Mouse (Mus musculus) adrenal gland, postnatal 10 days (tissue): Measurements from ENCODE around the gene Cachd1. TPM values are rescaled to one million over a fixed set of nuclear protein-coding genes. Genes with fewer than 3 reads are reported as not detected.

Experiments used
- DNase-seq: peaks from one replicate; pipeline ENCODE4 v3.0.0; 2021; ENCODE audit warnings: mixed read lengths
- total RNA-seq, 2 experiments: library from RNA; stranded (reverse); gene quantifications; 2 replicates each; pipeline ENCODE4 v1.2.3; 2021

The Cachd1 gene
- total RNA-seq, 2 experiments from 2014 or later: 6.8 to 8.9 TPM

DNA sequence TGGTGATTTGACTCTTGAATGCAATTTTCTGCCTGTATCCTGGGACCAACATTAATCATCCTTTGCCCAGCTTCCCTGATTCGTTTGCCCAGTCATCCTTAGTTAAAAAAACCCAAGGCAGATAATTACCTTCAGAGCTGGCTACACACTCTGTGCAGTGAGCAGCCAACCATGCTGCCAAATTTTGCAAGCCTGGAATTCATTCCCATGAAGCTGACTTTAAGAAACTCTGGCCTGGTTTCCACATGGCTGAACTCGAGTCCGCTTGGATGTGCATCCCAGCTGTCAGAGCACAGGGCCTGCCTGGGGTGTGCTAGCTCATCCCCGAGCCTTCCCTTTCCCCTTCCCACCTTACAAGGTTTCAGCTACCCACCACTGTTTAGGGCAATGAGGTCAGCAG, 214.5 kb downstream of the Cachd1 start:
- DNase-seq: peak; percentile 19

- DNase-seq: no peak
Observed at GRCm38 (mm10) chr4:100992086-100992485, 215.6 kb downstream of the Cachd1 start.

- DNase-seq: no peak
Observed at GRCm38 (mm10) chr4:100994442-100995255, 218.2 kb downstream of the Cachd1 start.

DNA sequence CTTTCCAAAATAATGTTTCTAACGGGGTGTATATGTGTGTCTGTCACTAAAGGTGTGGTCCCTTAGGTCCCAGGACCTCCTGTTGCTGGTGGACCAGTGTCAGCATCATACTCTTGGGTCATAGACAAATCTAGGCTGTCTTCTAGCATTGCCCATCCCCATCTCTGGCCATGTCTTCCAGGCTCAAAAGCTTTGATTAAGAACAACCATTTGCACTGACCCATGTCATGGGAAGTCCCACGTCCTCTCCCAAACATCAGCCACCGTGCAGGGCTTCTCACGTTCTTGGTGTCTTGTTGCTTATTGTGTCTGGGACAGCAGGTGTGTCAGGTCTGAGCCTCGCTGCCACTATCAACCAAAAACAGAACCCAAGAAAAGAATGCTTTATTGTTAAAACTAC, 219.1 kb downstream of the Cachd1 start:
- DNase-seq: no peak

DNA sequence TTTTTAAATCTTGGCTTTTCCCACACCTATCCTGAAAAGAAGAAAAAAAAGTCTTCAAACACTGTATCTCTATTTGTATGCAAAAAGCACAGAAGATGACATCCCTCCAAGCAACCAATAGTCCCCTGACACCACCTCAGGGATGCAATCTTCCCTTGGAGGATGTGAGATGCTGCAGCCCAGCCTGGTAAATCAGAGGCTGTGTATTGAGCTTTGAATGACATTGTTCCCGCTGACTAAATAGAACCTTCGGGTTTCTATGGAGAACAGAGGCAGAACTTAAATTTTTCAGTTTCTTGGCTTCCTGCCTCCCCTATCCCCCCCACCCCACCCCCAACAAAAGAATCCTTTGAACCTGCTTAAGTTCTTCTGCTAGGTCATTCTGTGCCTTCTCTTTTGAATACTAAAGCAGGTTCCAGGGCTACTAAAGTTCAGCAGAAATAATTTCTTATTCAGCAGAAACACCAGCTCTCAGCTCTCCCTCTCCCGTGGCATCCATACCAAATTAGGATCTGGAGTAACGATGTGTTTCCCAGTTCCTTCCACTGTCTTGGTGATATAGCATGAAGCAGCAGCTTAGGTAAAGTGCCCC, 219.7 kb downstream of the Cachd1 start:
- DNase-seq: no peak

GRCm38 (mm10) chr4:100998145-100998544, 221.7 kb downstream of the Cachd1 start:
- DNase-seq: peak; percentile 63

DNA sequence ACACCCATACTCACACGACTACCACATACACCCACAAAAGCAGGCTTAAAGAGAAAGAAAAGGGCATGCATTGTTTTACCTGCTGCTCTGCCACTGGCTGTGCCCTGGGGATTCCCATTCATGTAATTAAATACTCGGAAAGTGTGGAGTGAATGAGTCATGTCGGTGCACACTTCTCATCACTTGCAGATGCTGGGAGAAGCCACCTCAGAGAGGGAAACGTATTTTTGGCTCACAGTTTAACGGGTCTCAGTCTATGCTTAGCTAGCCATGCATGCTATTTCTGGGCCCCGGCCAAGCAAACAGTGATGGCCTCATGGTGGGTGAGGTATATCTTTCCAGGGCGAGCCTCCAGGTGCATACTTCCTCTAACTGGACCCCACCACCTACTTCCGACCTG, 222.4 kb downstream of the Cachd1 start:
- DNase-seq: no peak

GRCm38 (mm10) chr4:101000622-101001021, 224.1 kb downstream of the Cachd1 start:
- no peak for DNase-seq

DNA sequence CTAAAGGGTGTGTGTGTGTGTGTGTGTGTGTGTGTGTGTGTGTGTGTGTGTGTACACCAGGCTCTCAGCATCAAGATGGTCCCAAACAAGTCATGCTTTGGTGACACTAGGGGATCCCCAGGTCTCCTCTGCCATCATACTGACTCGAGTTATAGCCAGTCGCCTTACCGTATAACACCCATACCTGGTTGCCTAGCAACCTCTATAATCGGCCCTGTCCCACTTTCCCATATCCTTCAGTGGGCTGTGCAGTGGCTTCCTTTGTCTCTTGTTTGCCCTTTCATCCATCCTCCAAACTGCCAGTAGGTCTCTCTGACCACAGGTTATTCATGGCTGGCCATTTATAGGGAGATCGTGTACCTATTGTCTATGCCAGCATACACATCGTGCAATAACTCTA, 224.6 kb downstream of the Cachd1 start:
- no peak for DNase-seq

DNA sequence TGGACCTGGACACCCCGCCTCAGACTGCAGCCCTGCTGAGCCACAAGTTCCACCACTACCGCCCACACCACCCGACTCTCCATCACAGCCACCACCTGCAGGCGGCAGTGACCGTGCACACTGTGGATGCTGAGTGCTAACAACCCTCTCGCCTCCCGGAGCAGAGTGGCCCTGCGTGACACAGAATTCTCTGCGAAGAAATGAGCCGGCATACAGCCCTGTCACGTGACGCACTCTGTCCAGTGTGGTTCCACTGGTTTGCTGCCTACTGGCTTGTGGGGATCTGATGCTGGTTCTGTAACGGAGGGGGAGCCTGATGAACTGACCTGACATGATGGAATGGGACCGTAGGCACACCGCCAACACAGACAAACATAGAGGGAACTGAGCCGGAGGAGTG, 226.5 kb downstream of the Cachd1 start:
- DNase-seq: no peak

DNA sequence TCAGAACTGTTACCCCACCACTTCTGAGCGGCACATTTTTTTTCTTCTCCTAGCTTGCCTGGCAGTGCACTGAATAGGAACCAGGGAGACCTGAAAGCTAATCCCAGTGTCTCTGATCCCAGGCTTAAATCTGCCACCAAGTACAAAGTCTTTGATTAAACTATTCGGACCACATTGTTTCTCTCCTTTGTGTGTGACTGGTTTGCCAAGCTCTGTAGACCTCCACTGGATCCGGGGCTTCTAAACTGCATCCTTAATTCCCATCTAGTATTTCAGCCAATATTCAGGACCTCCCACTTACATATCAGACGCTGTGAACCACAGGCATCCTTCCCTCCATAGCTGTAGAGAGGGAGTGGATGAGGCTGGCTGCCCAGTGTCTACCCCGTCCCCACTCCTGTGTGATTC, 231.9 kb downstream of the Cachd1 start:
- DNase-seq: no peak

DNA sequence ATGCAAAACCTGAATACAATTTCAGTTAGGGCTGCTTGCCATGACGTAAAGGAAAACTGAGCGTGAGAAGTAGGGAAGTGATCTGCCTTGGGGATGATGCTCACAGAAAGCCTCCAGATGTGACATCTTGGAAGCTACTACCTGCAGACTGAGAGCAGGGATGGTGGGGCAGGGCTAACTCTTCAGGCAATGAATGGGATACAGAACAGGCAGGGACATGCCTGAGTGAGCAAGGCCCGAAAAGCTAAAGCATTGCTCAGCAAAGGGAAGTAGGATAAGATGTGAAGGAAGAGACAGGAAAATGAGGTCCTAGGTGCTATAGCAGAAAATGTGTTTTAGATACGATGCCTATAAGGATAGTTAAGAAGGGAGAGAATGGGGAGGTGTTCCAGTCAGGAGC, 232.6 kb downstream of the Cachd1 start:
- no peak for DNase-seq

DNA sequence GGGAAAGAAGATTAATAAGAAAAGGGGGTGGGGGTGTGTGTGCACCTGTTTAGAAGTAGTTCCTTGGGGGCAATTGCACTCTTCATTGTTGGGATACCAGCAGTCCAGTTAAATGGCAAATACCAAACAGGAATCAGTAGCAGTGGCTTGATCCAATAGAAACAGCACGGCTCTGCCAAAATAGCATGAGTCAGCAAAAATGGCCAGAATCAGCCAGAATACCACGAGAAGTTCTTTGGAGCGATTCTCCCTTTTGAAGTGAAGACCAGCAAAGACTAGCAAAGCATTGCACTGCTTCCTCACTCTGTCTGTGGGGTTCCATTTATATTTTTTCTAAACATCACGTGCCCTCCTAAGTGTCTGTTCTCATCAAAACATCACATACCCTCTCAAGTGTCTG, 241.3 kb downstream of the Cachd1 start:
- no peak for DNase-seq

DNA sequence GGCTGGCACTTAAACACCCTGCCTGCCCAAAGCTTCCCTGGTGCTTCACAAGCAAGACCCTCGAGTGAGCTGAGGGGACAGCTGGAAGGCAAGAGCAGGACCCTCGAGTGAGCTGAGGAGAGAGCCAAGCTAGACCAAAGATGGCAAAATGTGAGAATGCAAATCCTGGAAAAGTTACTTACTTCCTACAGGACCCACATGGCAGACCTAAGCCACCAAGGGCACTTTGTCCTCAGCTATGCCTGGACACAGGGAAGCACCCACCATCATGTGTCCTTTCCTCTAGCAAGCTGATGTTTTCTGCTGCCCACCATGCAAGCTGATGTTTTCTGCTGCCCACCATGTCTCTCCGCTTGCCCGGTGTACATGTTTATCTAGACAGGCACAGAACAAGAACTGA, 244.1 kb downstream of the Cachd1 start, which contains the start of gene Gm10577:
Gene Gm10577, minus strand, starts transcription at position 101 of the 400 bp plus-strand sequence.
- DNase-seq: no peak

DNA sequence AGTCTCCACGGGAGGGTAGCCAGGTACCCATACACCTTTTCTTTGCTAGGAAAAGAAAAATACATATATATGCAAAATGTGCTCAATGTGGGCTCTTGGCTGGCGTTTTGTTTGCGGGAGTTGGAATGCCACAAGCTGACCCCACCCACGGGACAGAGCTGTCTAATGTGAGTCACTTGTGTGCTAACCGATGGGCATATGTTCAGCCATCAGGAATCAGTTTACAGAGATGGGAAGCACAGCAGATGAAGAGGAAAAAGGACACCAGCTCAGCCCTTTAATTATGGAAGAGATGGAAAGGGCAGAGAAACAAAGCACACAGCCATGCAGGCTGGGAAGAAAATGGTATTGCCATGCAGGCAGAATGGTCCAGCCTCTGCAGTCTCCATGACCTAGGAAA, 250.1 kb downstream of the Cachd1 start:
- DNase-seq: no peak

DNA sequence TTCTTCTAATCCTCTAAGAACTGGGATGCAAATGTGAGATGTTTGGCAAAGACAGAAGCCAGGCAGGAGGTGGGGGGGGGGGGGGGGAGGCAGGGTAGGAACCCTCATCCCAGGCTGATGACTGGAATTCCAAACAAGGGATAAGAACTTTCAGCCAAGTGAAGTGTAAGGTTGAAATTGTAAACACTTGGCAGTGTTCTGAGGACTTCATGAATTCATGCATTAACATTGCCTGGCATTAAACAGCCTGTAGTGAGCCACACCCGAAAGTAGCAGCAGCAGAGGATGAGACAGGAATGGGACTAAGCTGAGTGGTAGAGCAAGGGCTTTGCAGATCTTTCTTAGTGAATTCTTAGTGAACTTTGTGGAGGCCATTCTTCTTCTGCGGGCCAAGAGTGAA, 250.5 kb downstream of the Cachd1 start:
- DNase-seq: no peak

GRCm38 (mm10) chr4:101027852-101028411, 251.5 kb downstream of the Cachd1 start:
- no peak for DNase-seq

- DNase-seq: peak; percentile 16
Observed at GRCm38 (mm10) chr4:101033047-101033446, 256.6 kb downstream of the Cachd1 start.

- no peak for DNase-seq
Observed at GRCm38 (mm10) chr4:101035131-101035530, 258.7 kb downstream of the Cachd1 start.

- no peak for DNase-seq
Observed at GRCm38 (mm10) chr4:101037156-101037555, 260.7 kb downstream of the Cachd1 start.

DNA sequence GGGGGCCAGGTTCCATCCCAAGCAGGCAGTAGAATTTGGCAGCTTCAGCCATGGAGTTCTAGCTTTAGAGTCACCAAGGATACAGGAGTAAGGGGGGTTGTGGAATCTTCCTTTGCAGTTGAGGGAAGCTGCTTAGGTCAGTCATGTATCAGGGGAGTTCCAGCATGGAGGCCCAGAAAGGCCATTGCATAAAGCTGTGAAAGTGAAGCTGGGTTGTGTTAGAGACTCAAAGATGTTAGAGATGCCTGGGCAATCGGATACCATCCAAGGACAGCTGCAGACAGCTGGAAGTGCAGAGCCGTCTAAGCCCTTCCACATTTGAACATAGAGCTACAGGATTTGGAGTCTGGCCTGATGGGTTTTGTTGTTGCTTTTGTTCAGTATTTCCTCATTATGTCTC, 267.2 kb downstream of the Cachd1 start:
- no peak for DNase-seq

DNA sequence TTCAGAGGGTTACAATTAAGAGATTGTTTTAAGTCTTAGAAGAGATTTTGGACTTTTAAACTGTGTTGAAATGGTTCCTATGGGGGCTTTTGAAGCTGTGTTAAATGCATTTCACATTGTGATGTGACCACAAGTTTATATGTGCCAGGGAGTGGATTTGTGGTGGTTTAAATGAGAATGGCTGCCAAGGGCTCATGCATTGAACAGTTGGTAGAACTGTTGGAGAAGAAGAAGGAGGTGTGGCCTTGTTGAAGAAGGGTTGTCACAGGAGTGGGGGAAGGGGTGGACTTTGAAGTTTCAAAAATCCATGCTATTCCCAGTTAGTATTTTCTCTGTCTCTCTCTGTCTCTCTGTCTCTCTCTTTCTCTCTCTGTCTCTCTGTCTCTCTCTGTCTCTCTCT, 267.7 kb downstream of the Cachd1 start:
- no peak for DNase-seq

DNA sequence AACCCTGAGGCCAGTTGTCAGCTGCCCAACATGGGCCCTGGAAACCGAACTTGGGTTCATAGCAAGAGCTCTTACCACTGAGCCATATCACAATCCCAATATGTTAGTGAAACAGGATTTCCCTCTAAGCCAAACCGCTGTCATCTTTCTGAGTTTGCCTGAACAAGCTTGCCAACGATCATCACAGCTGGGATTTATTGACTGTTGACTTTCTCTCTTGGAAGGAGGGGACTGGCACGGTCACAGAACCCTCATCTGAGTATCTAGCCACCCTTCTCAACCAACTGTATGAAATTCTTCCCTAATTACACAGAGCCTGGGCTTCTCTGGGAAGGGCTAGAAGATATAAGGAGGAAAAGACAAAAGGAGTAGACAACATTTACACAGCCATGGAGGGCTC, 270.1 kb downstream of the Cachd1 start:
- no peak for DNase-seq

DNA sequence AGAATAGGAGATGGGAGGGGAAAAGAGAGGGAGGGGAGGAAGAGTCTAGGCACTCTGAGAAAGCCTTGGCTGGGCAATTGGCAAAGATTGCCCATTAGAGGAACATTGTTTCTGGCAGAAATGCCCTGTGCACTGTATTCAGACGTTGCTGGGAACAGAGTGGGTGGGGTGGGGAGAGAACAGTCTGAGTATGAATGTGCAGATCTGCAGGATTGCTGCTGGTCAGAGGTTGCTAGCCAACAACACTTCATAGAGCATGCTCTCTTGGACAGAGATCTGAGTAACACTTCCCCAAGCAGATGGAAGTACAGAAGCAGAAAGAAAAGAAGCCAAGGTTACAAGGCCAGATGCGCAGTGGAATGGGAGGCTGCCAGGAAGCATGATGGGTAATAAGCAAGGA, 285.7 kb downstream of the Cachd1 start:
- DNase-seq: no peak
